1 mouse cellular context compared by ENCODE assay signal in the genomic region with DNA sequence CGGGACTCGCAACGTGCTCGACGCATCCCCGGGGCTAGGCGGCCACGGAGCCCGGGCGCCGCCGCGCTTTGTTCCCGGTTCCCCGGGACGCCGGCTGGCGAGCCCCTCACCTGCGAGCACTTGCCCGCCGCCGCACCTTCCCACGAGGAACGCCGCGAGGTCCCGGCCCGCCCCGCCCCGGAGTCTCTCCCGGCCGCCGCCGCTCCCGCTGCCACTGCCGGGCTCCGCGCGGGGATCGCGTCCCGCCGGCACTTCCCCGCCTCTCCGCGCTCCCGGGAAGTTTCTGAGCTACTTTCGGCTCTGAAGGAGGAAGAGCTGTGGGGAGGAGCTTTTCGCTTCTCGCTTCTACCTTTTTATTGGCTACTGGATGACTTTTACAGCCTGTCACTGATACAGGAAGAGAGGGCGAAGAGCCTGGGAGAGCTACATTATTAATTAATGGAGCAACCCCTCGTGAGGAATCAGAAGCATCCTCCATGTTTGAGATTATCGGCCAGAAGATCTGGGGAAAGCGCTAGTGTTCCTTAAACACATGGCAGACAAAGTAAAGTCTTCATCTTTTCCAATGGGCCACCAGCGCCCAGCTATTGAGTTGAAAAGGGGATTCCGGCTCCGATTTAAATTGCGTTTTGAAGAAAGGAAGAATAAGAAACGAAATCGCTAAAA.
A peak's percentile ranks its signal among the peaks of the same experiment; 100 is the strongest.
TF ChIP-seq lines count a peak whose summit lies in the region.

Gene Gm20403, minus strand, starts transcription at position 478 of the 666 bp plus-strand sequence.

TF ChIP-seq in CH12.LX, 34 proteins besides CTCF, POLR2A, EP300 and RAD21:
- peak; percentile 90 for TF ChIP-seq SIN3A (IDR thresholded peaks at IDR 0.05; ENCODE audit: low read length)
- no peak for TF ChIP-seq MAZ (IDR thresholded peaks at IDR 0.05; ENCODE audit: low read depth, low read length)
- no peak for TF ChIP-seq MAFK (IDR thresholded peaks at IDR 0.05; ENCODE audit: insufficient replicate concordance, low read length)
- TF ChIP-seq JUN (IDR thresholded peaks at IDR 0.05; ENCODE audit: insufficient read depth, low read depth, low read length), result no peak
- peak; percentile 57 for TF ChIP-seq MXI1 (IDR thresholded peaks at IDR 0.05; ENCODE audit: low read depth, low read length)
- TF ChIP-seq HCFC1 (IDR thresholded peaks at IDR 0.05; ENCODE audit: low read depth, low read length), result no peak
- no peak; the same call in 1 of the 2 replicates for TF ChIP-seq ETS1 (conservative IDR thresholded peaks at IDR 0.05; ENCODE audit: low read depth, low read length)
- no peak for TF ChIP-seq RCOR1 (conservative IDR thresholded peaks at IDR 0.05; ENCODE audit: low read depth, low read length)
- TF ChIP-seq CHD2 (IDR thresholded peaks at IDR 0.05; ENCODE audit: low read length), result no peak
- TF ChIP-seq ZMIZ1 (IDR thresholded peaks at IDR 0.05; ENCODE audit: low read depth, low read length), result peak; percentile 85
- TF ChIP-seq IRF4 (IDR thresholded peaks at IDR 0.05; ENCODE audit: low read depth, low read length), result no peak; the same call in 1 of the 2 replicates
- peak; percentile 78 for TF ChIP-seq ELF1 (IDR thresholded peaks at IDR 0.05; ENCODE audit: low read depth, low read length)
- TF ChIP-seq SMC3 (IDR thresholded peaks at IDR 0.05; ENCODE audit: low read depth, low read length), result no peak
- TF ChIP-seq UBTF (IDR thresholded peaks at IDR 0.05; ENCODE audit: low read depth, low read length), result peak; percentile 68; the same call in 1 of the 2 replicates
- peak; percentile 88 for TF ChIP-seq NELFE (IDR thresholded peaks at IDR 0.05; ENCODE audit: low read depth, low read length)
- TF ChIP-seq MYC (IDR thresholded peaks at IDR 0.05; ENCODE audit: low read depth, low read length), result peak; percentile 57
- TF ChIP-seq POLR2AphosphoS2 (IDR thresholded peaks at IDR 0.05; ENCODE audit: low read depth, low read length), result peak; percentile 72; the same call in 1 of the 2 replicates
- TF ChIP-seq TBP (conservative IDR thresholded peaks at IDR 0.05; ENCODE audit: low read depth, low read length), result peak; percentile 72; the same call in 1 of the 2 replicates
- TF ChIP-seq BHLHE40 (IDR thresholded peaks at IDR 0.05; ENCODE audit: low read depth, low read length), result no peak
- 0 out of 2 replicates have a peak, but pooled peaks have one; percentile 29 for TF ChIP-seq NRF1 (IDR thresholded peaks at IDR 0.05; ENCODE audit: low read depth, low read length)
- TF ChIP-seq E2F4 (IDR thresholded peaks at IDR 0.05; ENCODE audit: insufficient replicate concordance, low read depth, low read length), result 0 out of 2 replicates have a peak, but pooled peaks have one; percentile 15
- no peak for TF ChIP-seq JUND (conservative IDR thresholded peaks at IDR 0.05; ENCODE audit: low read depth, low read length)
- no peak for TF ChIP-seq GABPA (IDR thresholded peaks at IDR 0.05; ENCODE audit: insufficient replicate concordance, low read depth, low read length)
- TF ChIP-seq PAX5 (IDR thresholded peaks at IDR 0.05; ENCODE audit: low read length), result no peak
- TF ChIP-seq MEF2A (IDR thresholded peaks at IDR 0.05; ENCODE audit: borderline replicate concordance, low read depth, low read length), result peak; percentile 55; the same call in 1 of the 2 replicates
- peak; percentile 61 for TF ChIP-seq TCF12 (IDR thresholded peaks at IDR 0.05; ENCODE audit: low read depth, low read length)
- TF ChIP-seq USF1 (IDR thresholded peaks at IDR 0.05; ENCODE audit: low read depth, low read length), result no peak
- TF ChIP-seq ZNF384 (IDR thresholded peaks at IDR 0.05; ENCODE audit: low read depth, low read length), result no peak
- no peak for TF ChIP-seq ZKSCAN1 (IDR thresholded peaks at IDR 0.05; ENCODE audit: borderline replicate concordance, low read depth, low read length)
- TF ChIP-seq KAT2A (IDR thresholded peaks at IDR 0.05; ENCODE audit: insufficient replicate concordance, low read length), result no peak
- no peak for TF ChIP-seq CHD1 (IDR thresholded peaks at IDR 0.05; ENCODE audit: low read depth, low read length)
- no peak for TF ChIP-seq ZC3H11A (IDR thresholded peaks at IDR 0.05; ENCODE audit: low read depth, low read length)
- no peak for TF ChIP-seq MAX (IDR thresholded peaks at IDR 0.05; ENCODE audit: low read length)
- TF ChIP-seq USF2 (conservative IDR thresholded peaks at IDR 0.05; ENCODE audit: low read depth, low read length), result no peak
TF ChIP-seq in CH12.LX: peak in this region for 13.
